16 mouse cellular contexts compared by ENCODE assay signal in the genomic region with DNA sequence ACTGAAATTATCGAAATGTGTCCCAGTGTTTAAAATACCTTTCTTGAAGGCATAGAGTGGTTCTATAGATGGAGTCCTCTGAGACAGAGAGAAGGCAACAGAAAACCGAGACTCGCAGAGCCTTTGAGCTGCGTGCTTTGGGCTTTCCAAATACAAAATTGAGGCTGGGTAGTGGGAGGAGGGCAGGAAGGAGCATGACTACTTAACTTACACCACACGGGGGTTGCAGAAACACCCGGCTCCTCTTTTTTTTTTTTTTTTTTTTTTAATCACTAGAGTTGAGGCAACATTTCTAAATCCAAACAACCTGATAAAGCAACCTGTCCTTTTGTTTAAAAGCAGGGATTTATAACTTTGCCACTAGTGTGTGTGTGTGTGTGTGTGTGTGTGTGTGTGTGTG. TPM values are rescaled to one million over a fixed set of nuclear protein-coding genes. Genes with fewer than 3 reads are reported as not detected.
DNase-seq lines count a peak whose midpoint lies in the region; ATAC-seq and TF ChIP-seq lines count a peak whose summit lies in the region.
"Had no signal": no experiment of that assay in that cellular context is flagged by ENCODE, and none has a peak within 500 bp of the region (broad histone marks: within the 10 kb centered on the region; RNA-seq: fewer than 3 reads in every experiment).

Tlr7 (minus strand) TSS at position 160 of the 400 bp plus-strand sequence.

- no peak for DNase-seq in forebrain, postnatal 0 days
- peak; percentile 5 for DNase-seq in 3T3-L1 (ENCODE audit: low read depth, low spot score)
- no peak for DNase-seq in midbrain, embryonic 10.5 days (ENCODE audit: low spot score)
- DNase-seq in embryo, embryonic 10 days (ENCODE audit: low spot score), result no peak
- no peak for DNase-seq in hindbrain, postnatal 0 days (ENCODE audit: low spot score)
- DNase-seq: cerebellum, postnatal 25 days; heart, adult 18-20 months; heart, postnatal 14 days; kidney, postnatal 25 days; lung, postnatal 10 days had no signal

- WGBS in forebrain, postnatal 0 days, result 68% methylated on average over 6 of the region's 6 CpGs
- WGBS in forebrain, embryonic 13.5 days, result 88% methylated on average over 6 of the region's 6 CpGs
- WGBS in midbrain, embryonic 10.5 days, result 84% methylated on average over 6 of the region's 6 CpGs
- 86% methylated on average over 6 of the region's 6 CpGs for WGBS in hindbrain, postnatal 0 days

- no peaks in the 10 kb centered on the region for H3K27me3 ChIP-seq in forebrain, postnatal 0 days (ENCODE audit: insufficient read depth, low read length)
- 0 out of 2 replicates have a peak, but pooled peaks cover 3% of the 10 kb centered on the region for H3K27me3 ChIP-seq in forebrain, embryonic 13.5 days
- peaks cover 99% of the 10 kb centered on the region for H3K27me3 ChIP-seq in midbrain, embryonic 10.5 days (ENCODE audit: low read depth, poor library complexity, severe bottlenecking)
- H3K27me3 ChIP-seq in hindbrain, postnatal 0 days (ENCODE audit: insufficient read depth, low read length), result no peaks in the 10 kb centered on the region
- H3K27me3 ChIP-seq: stomach, embryonic 15.5 days had no signal

- no peak within 1 kb of the TSS for H3K9ac ChIP-seq in forebrain, postnatal 0 days
- H3K9ac ChIP-seq in forebrain, embryonic 13.5 days, result no peak within 1 kb of the TSS
- H3K9ac ChIP-seq in hindbrain, postnatal 0 days (replicated peaks; ENCODE audit: low read length), result no peak within 1 kb of the TSS
- H3K9ac ChIP-seq: embryonic facial prominence, embryonic 15.5 days; stomach, embryonic 15.5 days had no signal

- ATAC-seq in forebrain, postnatal 0 days, result peak; percentile 29; the same call in 1 of the 2 replicates
- ATAC-seq in forebrain, embryonic 13.5 days, result no peak
- no peak for ATAC-seq in monocyte, adult 5-6 weeks (replicated peaks; ENCODE audit: insufficient number of reproducible peaks, low FRiP score, low TSS enrichment, poor library complexity, severe bottlenecking)
- no peak for ATAC-seq in hindbrain, postnatal 0 days
- ATAC-seq: midbrain, embryonic 16.5 days had no signal

- H3K4me3 ChIP-seq in forebrain, postnatal 0 days (ENCODE audit: low read depth, low read length), result no peak within 1 kb of the TSS
- no peak within 1 kb of the TSS for H3K4me3 ChIP-seq in forebrain, embryonic 13.5 days
- no peak within 1 kb of the TSS; the same call in 1 of the 2 replicates for H3K4me3 ChIP-seq in brown adipose tissue, adult 24 weeks (ENCODE audit: insufficient read depth, low read depth, low read length)
- no peak within 1 kb of the TSS for H3K4me3 ChIP-seq in midbrain, embryonic 10.5 days
- no peak within 1 kb of the TSS for H3K4me3 ChIP-seq in hindbrain, postnatal 0 days (ENCODE audit: low read length)
- H3K4me3 ChIP-seq: embryonic facial prominence, embryonic 15.5 days; stomach, embryonic 15.5 days had no signal

- no peaks in the 10 kb centered on the region for H3K36me3 ChIP-seq in forebrain, postnatal 0 days (ENCODE audit: insufficient read depth)
- H3K36me3 ChIP-seq in forebrain, embryonic 13.5 days (ENCODE audit: poor library complexity, severe bottlenecking), result no peaks in the 10 kb centered on the region
- H3K36me3 ChIP-seq in midbrain, embryonic 10.5 days, result no peaks in the 10 kb centered on the region
- no peaks in the 10 kb centered on the region for H3K36me3 ChIP-seq in hindbrain, postnatal 0 days (ENCODE audit: insufficient read depth, low read length)
- H3K36me3 ChIP-seq: embryonic facial prominence, embryonic 15.5 days; stomach, embryonic 15.5 days had no signal

- H3K4me1 ChIP-seq in forebrain, postnatal 0 days (ENCODE audit: insufficient read depth), result no peaks in the 10 kb centered on the region
- H3K4me1 ChIP-seq in forebrain, embryonic 13.5 days, result no peaks in the 10 kb centered on the region
- no peaks in the 10 kb centered on the region for H3K4me1 ChIP-seq in brown adipose tissue, adult 24 weeks (ENCODE audit: control insufficient read depth, insufficient read depth, insufficient read length, low read length)
- H3K4me1 ChIP-seq in midbrain, embryonic 10.5 days, result no peaks in the 10 kb centered on the region
- no peaks in the 10 kb centered on the region for H3K4me1 ChIP-seq in hindbrain, postnatal 0 days (ENCODE audit: insufficient read depth, low read length)
- H3K4me1 ChIP-seq: embryonic facial prominence, embryonic 15.5 days; stomach, embryonic 15.5 days had no signal

- no peaks in the 10 kb centered on the region for H3K9me3 ChIP-seq in forebrain, postnatal 0 days (ENCODE audit: low read length)
- H3K9me3 ChIP-seq in forebrain, embryonic 13.5 days (replicated peaks), result no peaks in the 10 kb centered on the region
- H3K9me3 ChIP-seq in midbrain, embryonic 10.5 days (replicated peaks), result no peaks in the 10 kb centered on the region
- no peaks in the 10 kb centered on the region for H3K9me3 ChIP-seq in hindbrain, postnatal 0 days (ENCODE audit: low read length)
- H3K9me3 ChIP-seq: embryonic facial prominence, embryonic 15.5 days; stomach, embryonic 15.5 days had no signal

- no peak within 1 kb of the TSS for H3K4me2 ChIP-seq in forebrain, postnatal 0 days (ENCODE audit: low read depth)
- H3K4me2 ChIP-seq in forebrain, embryonic 13.5 days, result no peak within 1 kb of the TSS
- no peak within 1 kb of the TSS for H3K4me2 ChIP-seq in hindbrain, postnatal 0 days (ENCODE audit: low read depth, low read length)
- H3K4me2 ChIP-seq: embryonic facial prominence, embryonic 15.5 days; stomach, embryonic 15.5 days had no signal

- no peak for TF ChIP-seq CTCF in forebrain, postnatal 0 days (IDR thresholded peaks at IDR 0.05; ENCODE audit: low read depth)
- TF ChIP-seq CTCF in hindbrain, postnatal 0 days (IDR thresholded peaks at IDR 0.05; ENCODE audit: low read depth), result no peak

- no peak within 1 kb of the TSS for H3K27ac ChIP-seq in forebrain, postnatal 0 days (ENCODE audit: low read depth, low read length)
- H3K27ac ChIP-seq in forebrain, embryonic 13.5 days, result no peak within 1 kb of the TSS
- H3K27ac ChIP-seq in brown adipose tissue, adult 24 weeks (replicated peaks; ENCODE audit: low read depth, low read length), result peak within 1 kb of the TSS; percentile 52
- no peak within 1 kb of the TSS for H3K27ac ChIP-seq in midbrain, embryonic 10.5 days (replicated peaks)
- no peak within 1 kb of the TSS for H3K27ac ChIP-seq in hindbrain, postnatal 0 days
- H3K27ac ChIP-seq: embryonic facial prominence, embryonic 15.5 days; stomach, embryonic 15.5 days had no signal

RNA-seq across cellular contexts. Expression of gene Tlr7, which starts in this region (rescaled TPM):
- 1.2 and 1.9 TPM in 2 replicates for total RNA-seq in forebrain, postnatal 0 days (2014; rRNA removed)
- 1.2 TPM in 2 replicates for polyA plus RNA-seq in forebrain, postnatal 0 days (2015; fragmentation: Nextera tagmentation; extraction: Ambion mirVana)
- 0.15 and 0.18 TPM in 2 replicates for polyA plus RNA-seq in forebrain, embryonic 13.5 days (2015; fragmentation: Nextera tagmentation; extraction: Ambion mirVana)
- 1.4 and 2.1 TPM in 2 replicates for polyA plus RNA-seq in brown adipose tissue, adult 24 weeks (2012; ENCODE audit: insufficient read depth, insufficient read length, missing spikeins)
- 116 to 144 TPM (median 135 TPM) in 3 replicates for total RNA-seq in monocyte, adult 5-6 weeks (2017)
- polyA plus RNA-seq in midbrain, embryonic 10.5 days (2016; fragmentation: Nextera tagmentation; extraction: Ambion mirVana), result 0.21 and 0.27 TPM in 2 replicates
- 1.2 and 2.1 TPM in 2 replicates for total RNA-seq in hindbrain, postnatal 0 days (2014; rRNA removed)
- polyA plus RNA-seq in hindbrain, postnatal 0 days (2015; fragmentation: Nextera tagmentation; extraction: Ambion mirVana), result 1.5 and 1.7 TPM in 2 replicates

Comparison
In these comparisons a context has a peak if more than half of its experiments do, and no peak if none do; other contexts are left out.
1. RNA of gene Tlr7 (total RNA-seq): 116 to 144 TPM in monocyte, adult 5-6 weeks; 1.2 to 1.9 TPM in forebrain, postnatal 0 days and 1.2 to 2.1 TPM in hindbrain, postnatal 0 days; every median in the first group is over 10 times any median in the second.